Mouse (Mus musculus) testis, adult 2 months (tissue): ENCODE results near the gene Gm6588. TPM values are rescaled to one million over a fixed set of nuclear protein-coding genes. Genes with fewer than 3 reads are reported as not detected.

Experiments used
- H3K27ac ChIP-seq: fragments of 200-500 bp; 2 replicates; pipeline ENCODE4 v1.5.1; 2012; ENCODE audit warnings: low read depth, low read length; ENCODE audit not compliant: control insufficient read depth, insufficient read depth
- H3K27me3 ChIP-seq: fragments of 200-500 bp; 2 replicates; pipeline ENCODE4 v1.6.1; 2012; ENCODE audit warnings: mild to moderate bottlenecking, low read length, moderate library complexity; ENCODE audit not compliant: control insufficient read depth, insufficient read depth
- H3K36me3 ChIP-seq: fragments of 200-500 bp; 2 replicates; pipeline ENCODE4 v1.6.1; 2012; ENCODE audit warnings: mild to moderate bottlenecking, low read length; ENCODE audit not compliant: control insufficient read depth, insufficient read depth
- H3K4me1 ChIP-seq: fragments of 200-500 bp; 2 replicates; pipeline ENCODE4 v1.6.1; 2012; ENCODE audit warnings: low read length; ENCODE audit not compliant: control insufficient read depth, insufficient read depth
- H3K4me3 ChIP-seq: fragments of 200-500 bp; 2 replicates; pipeline ENCODE4 v1.5.1; 2012; ENCODE audit warnings: low read depth, mild to moderate bottlenecking, low read length, moderate library complexity, mixed read lengths; ENCODE audit not compliant: control insufficient read depth
- CTCF ChIP-seq: fragments of 200-500 bp; IDR thresholded peaks from 2 replicates; pipeline ENCODE4 v1.5.1; 2012; ENCODE audit warnings: low read depth, mild to moderate bottlenecking, inconsistent platforms, low read length, moderate library complexity; ENCODE audit not compliant: control insufficient read depth, insufficient read depth, insufficient replicate concordance
- POLR2A ChIP-seq: fragments of 200-500 bp; IDR thresholded peaks from 2 replicates; pipeline ENCODE4 v1.6.1; 2012; ENCODE audit warnings: low read depth, mild to moderate bottlenecking, inconsistent platforms, low read length, moderate library complexity; ENCODE audit not compliant: control insufficient read depth
- polyA plus RNA-seq: library from polyadenylated mRNA; depleted of rRNA; stranded (reverse); fragments of >200 nt; gene quantifications from 2 replicates; pipeline ENCODE4 v1.2.3, GENCODE M21; 2012

Gm6588 gene
- polyA plus RNA-seq, 1 experiment, result 22.5 TPM

- Histone ChIP-seq H3K27me3 (no peaks in the 10 kb centered on the region), H3K36me3 (no peaks in the 10 kb centered on the region), H3K4me1 (no peaks in the 10 kb centered on the region; the same call in 1 of the 2 replicates), H3K4me3 (no peak overlapping the region), H3K27ac (no peak overlapping the region)
- TF ChIP-seq CTCF (no peak), POLR2A (no peak)
Observed at GRCm38 (mm10) chr5:112468986-112469581, 19.9 kb downstream of the Gm6588 start.

GRCm38 (mm10) chr5:112470144-112470543 lies 20.9 kb downstream of the Gm6588 start:
- H3K4me3 ChIP-seq, result no peak overlapping the region
- no peaks in the 10 kb centered on the region for H3K27me3 ChIP-seq
- H3K4me1 ChIP-seq, result no peaks in the 10 kb centered on the region; the same call in 1 of the 2 replicates
- TF ChIP-seq CTCF (peak; percentile 37; the same call in 1 of the 2 replicates), POLR2A (no peak)
- H3K36me3 ChIP-seq, result no peaks in the 10 kb centered on the region
- no peak overlapping the region for H3K27ac ChIP-seq

GRCm38 (mm10) chr5:112473453-112473852 lies 24.2 kb downstream of the Gm6588 start:
- no peaks in the 10 kb centered on the region; the same call in 1 of the 2 replicates for H3K4me1 ChIP-seq
- H3K36me3 ChIP-seq, result no peaks in the 10 kb centered on the region
- no peaks in the 10 kb centered on the region for H3K27me3 ChIP-seq
- no peak overlapping the region for H3K4me3 ChIP-seq
- no peak for TF ChIP-seq CTCF
- no peak for TF ChIP-seq POLR2A
- H3K27ac ChIP-seq, result no peak overlapping the region

- Histone ChIP-seq H3K4me3 (no peak overlapping the region), H3K36me3 (no peaks in the 10 kb centered on the region), H3K27me3 (no peaks in the 10 kb centered on the region), H3K4me1 (peaks cover 9% of the 10 kb centered on the region), H3K27ac (no peak overlapping the region)
- TF ChIP-seq POLR2A, result no peak
- no peak for TF ChIP-seq CTCF
Observed at GRCm38 (mm10) chr5:112481946-112482410, 32.8 kb downstream of the Gm6588 start.

- no peak for TF ChIP-seq CTCF
- Histone ChIP-seq H3K27ac (no peak overlapping the region), H3K27me3 (no peaks in the 10 kb centered on the region), H3K4me3 (no peak overlapping the region), H3K36me3 (no peaks in the 10 kb centered on the region), H3K4me1 (peaks cover 9% of the 10 kb centered on the region)
Observed at GRCm38 (mm10) chr5:112482551-112482950, 33.3 kb downstream of the Gm6588 start.

GRCm38 (mm10) chr5:112483030-112483429 lies 33.8 kb downstream of the Gm6588 start:
- H3K4me1 ChIP-seq, result peaks cover 9% of the 10 kb centered on the region
- TF ChIP-seq POLR2A (no peak), CTCF (no peak)
- no peak overlapping the region for H3K4me3 ChIP-seq
- no peaks in the 10 kb centered on the region for H3K36me3 ChIP-seq
- no peaks in the 10 kb centered on the region for H3K27me3 ChIP-seq
- H3K27ac ChIP-seq, result no peak overlapping the region

GRCm38 (mm10) chr5:112484924-112485715 lies 35.9 kb downstream of the Gm6588 start:
- Histone ChIP-seq H3K4me1 (peaks cover 9% of the 10 kb centered on the region), H3K27ac (no peak overlapping the region), H3K27me3 (no peaks in the 10 kb centered on the region), H3K4me3 (no peak overlapping the region), H3K36me3 (no peaks in the 10 kb centered on the region)
- no peak for TF ChIP-seq CTCF
- no peak for TF ChIP-seq POLR2A

GRCm38 (mm10) chr5:112486415-112486814 lies 37.2 kb downstream of the Gm6588 start:
- TF ChIP-seq CTCF (no peak), POLR2A (no peak)
- H3K27ac ChIP-seq, result no peak overlapping the region
- H3K4me3 ChIP-seq, result no peak overlapping the region
- no peaks in the 10 kb centered on the region for H3K27me3 ChIP-seq
- no peaks in the 10 kb centered on the region for H3K36me3 ChIP-seq
- H3K4me1 ChIP-seq, result peaks cover 9% of the 10 kb centered on the region
